Mouse (Mus musculus) C2C12 (cell line): ENCODE measurements at regions not wholly inside any gene's neighbourhood (a gene's known extent, or its start where the extent isn't known, plus 50 kb on each side); places are given as distances from the start of the nearest gene placed in this dataset.

ENCODE experiments used
- CTCF ChIP-seq: IDR thresholded peaks from one replicate; pipeline ENCODE4 v1.5.1; 2011; ENCODE audit not compliant: control insufficient read depth, insufficient read depth, insufficient read length
- FOSL1 ChIP-seq: IDR thresholded peaks from one replicate; pipeline ENCODE4 v1.8.0; 2011; ENCODE audit warnings: mild to moderate bottlenecking, low read length; ENCODE audit not compliant: poor library complexity, insufficient read depth, severe bottlenecking
- MAX ChIP-seq: IDR thresholded peaks from one replicate; pipeline ENCODE4 v1.6.1; 2011; ENCODE audit warnings: mild to moderate bottlenecking, control low read depth
- MYOD1 ChIP-seq: IDR thresholded peaks from one replicate; pipeline ENCODE4 v1.6.1; 2011; ENCODE audit warnings: low read depth; ENCODE audit not compliant: control insufficient read depth, insufficient read length
- MYOG ChIP-seq: IDR thresholded peaks from one replicate; pipeline ENCODE4 v1.6.1; 2011; ENCODE audit not compliant: control insufficient read depth, insufficient read length; ENCODE audit errors: extremely low read depth
- USF1 ChIP-seq: IDR thresholded peaks from one replicate; pipeline ENCODE4 v1.6.1; 2011; ENCODE audit warnings: low read depth, mild to moderate bottlenecking, control low read depth, moderate library complexity

GRCm38 (mm10) chr1:71949549-71949948 lies 262.6 kb downstream of the Mreg start:
- TF ChIP-seq FOSL1 (no peak), CTCF (no peak), USF1 (no peak), MAX (no peak), MYOD1 (no peak), MYOG (no peak)
